Mouse (Mus musculus): ENCODE results near the gene Dcdc2a. TPM values are rescaled to one million over a fixed set of nuclear protein-coding genes. Genes with fewer than 3 reads are reported as not detected.

The Dcdc2a gene
- polyA plus RNA-seq, 1 experiment from 2014 or later, result 0.13 TPM

DNA sequence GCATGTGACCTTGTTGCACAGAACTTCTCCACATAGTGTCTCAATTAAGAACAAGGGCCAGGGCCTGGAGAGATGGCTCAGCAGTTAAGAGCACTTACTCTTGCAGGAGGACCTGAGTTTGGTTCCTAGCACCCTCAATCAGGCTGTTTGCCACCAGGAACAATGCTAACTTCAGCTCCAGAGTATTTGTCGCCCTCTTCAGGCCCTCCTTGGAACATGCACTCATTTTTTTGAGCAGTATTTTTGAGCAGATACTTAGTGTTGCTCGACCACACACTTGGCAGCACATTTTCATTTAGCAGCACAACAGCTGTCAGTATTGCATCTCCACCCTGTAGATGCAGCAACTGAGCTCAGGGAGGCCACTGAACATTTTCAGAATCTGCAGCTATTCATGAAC is 88.3 kb downstream of the Dcdc2a start:
- TF ChIP-seq CTCF (IDR thresholded peaks at IDR 0.05; ENCODE audit: low read depth), result peak; percentile 31
- no peaks in the 10 kb centered on the region for H3K4me1 ChIP-seq (replicated peaks; ENCODE audit: control insufficient read depth, insufficient read depth, low read length)
- WGBS, result 70% methylated on average over 2 of the region's 2 CpGs
- no peak overlapping the region for H3K4me2 ChIP-seq (replicated peaks; ENCODE audit: low read depth)
- no peak overlapping the region for H3K9ac ChIP-seq (ENCODE audit: low read depth, low read length)
- no peaks in the 10 kb centered on the region for H3K27me3 ChIP-seq (replicated peaks; ENCODE audit: control insufficient read depth, insufficient read depth, low read length)
- no peak overlapping the region for H3K4me3 ChIP-seq (ENCODE audit: low read depth, low read length)
- no peaks in the 10 kb centered on the region for H3K9me3 ChIP-seq (ENCODE audit: control insufficient read depth)
- no peak for ATAC-seq
- no peak overlapping the region for H3K27ac ChIP-seq (ENCODE audit: low read depth, low read length)
- H3K36me3 ChIP-seq (ENCODE audit: control insufficient read depth, insufficient read depth), result no peaks in the 10 kb centered on the region

DNA sequence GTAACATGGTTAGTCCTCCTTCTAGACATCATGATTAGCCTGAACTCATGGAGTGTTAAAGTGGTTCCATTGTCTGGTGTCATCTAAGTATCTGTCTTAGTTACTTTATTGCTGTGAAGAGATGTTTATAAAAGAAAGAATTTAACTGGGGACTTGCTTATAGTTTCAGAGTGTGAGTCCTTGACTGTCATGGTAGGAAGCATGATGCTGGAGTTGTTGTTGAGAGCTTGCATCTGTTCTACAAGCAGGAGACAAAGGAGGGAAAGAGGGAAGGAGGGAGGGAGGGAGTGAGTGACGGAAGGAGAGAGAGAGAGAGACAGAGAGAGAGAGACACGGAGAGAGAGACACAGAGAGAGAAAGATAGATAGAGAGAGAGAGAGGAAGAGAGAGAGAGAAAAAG is 90.4 kb downstream of the Dcdc2a start:
- Histone ChIP-seq H3K4me3 (ENCODE audit: low read depth, low read length) (no peak overlapping the region), H3K27me3 (replicated peaks; ENCODE audit: control insufficient read depth, insufficient read depth, low read length) (no peaks in the 10 kb centered on the region), H3K9me3 (ENCODE audit: control insufficient read depth) (no peaks in the 10 kb centered on the region), H3K36me3 (ENCODE audit: control insufficient read depth, insufficient read depth) (no peaks in the 10 kb centered on the region), H3K27ac (ENCODE audit: low read depth, low read length) (no peak overlapping the region), H3K4me1 (replicated peaks; ENCODE audit: control insufficient read depth, insufficient read depth, low read length) (no peaks in the 10 kb centered on the region), H3K9ac (ENCODE audit: low read depth, low read length) (no peak overlapping the region), H3K4me2 (replicated peaks; ENCODE audit: low read depth) (no peak overlapping the region)
- no peak for ATAC-seq
- WGBS, result 76% methylated on average over 2 of the region's 2 CpGs
- no peak for TF ChIP-seq CTCF (IDR thresholded peaks at IDR 0.05; ENCODE audit: low read depth)

- Histone ChIP-seq H3K27me3 (replicated peaks; ENCODE audit: control insufficient read depth, insufficient read depth, low read length) (no peaks in the 10 kb centered on the region), H3K36me3 (ENCODE audit: control insufficient read depth, insufficient read depth) (no peaks in the 10 kb centered on the region), H3K4me2 (replicated peaks; ENCODE audit: low read depth) (no peak overlapping the region), H3K9ac (ENCODE audit: low read depth, low read length) (no peak overlapping the region), H3K9me3 (ENCODE audit: control insufficient read depth) (no peaks in the 10 kb centered on the region), H3K27ac (ENCODE audit: low read depth, low read length) (no peak overlapping the region), H3K4me3 (ENCODE audit: low read depth, low read length) (no peak overlapping the region), H3K4me1 (replicated peaks; ENCODE audit: control insufficient read depth, insufficient read depth, low read length) (no peaks in the 10 kb centered on the region)
- TF ChIP-seq CTCF (IDR thresholded peaks at IDR 0.05; ENCODE audit: low read depth), result peak; percentile 28
- no peak for ATAC-seq
- 23% methylated on average over 17 of the region's 17 CpGs for WGBS
Measured at GRCm38 (mm10) chr13:25150154-25150781, 94.5 kb downstream of the Dcdc2a start.

GRCm38 (mm10) chr13:25150861-25151260 is 95.1 kb downstream of the Dcdc2a start:
- no peaks in the 10 kb centered on the region for H3K9me3 ChIP-seq (ENCODE audit: control insufficient read depth)

DNA sequence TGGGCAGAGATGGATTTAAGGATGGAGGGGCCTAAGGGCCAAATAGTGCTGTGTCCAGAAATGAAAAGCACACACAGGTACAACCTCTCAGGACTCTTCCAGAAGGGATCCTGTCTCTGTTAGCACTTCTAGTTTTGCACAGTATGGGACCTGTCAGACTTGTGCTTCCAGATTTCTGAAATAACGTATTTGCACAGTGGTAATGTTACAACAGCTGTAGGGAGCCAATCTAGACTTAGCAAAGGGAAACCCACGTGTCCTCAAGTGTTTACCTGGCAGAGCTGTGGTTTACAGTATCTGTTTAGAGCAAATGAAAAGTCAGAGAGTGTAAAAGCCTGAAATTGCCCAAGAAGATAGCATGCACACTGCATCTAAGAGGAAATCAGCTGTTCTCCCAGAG is 104.1 kb downstream of the Dcdc2a start:
- no peak overlapping the region for H3K4me3 ChIP-seq (ENCODE audit: low read depth, low read length)
- TF ChIP-seq CTCF (IDR thresholded peaks at IDR 0.05; ENCODE audit: low read depth), result no peak
- no peak overlapping the region for H3K4me2 ChIP-seq (replicated peaks; ENCODE audit: low read depth)
- H3K4me1 ChIP-seq (replicated peaks; ENCODE audit: control insufficient read depth, insufficient read depth, low read length), result no peaks in the 10 kb centered on the region
- no peak overlapping the region for H3K27ac ChIP-seq (ENCODE audit: low read depth, low read length)
- no peak overlapping the region for H3K9ac ChIP-seq (ENCODE audit: low read depth, low read length)
- H3K27me3 ChIP-seq (replicated peaks; ENCODE audit: control insufficient read depth, insufficient read depth, low read length), result no peaks in the 10 kb centered on the region
- ATAC-seq, result no peak
- 37% methylated on average over 2 of the region's 2 CpGs for WGBS
- H3K9me3 ChIP-seq (ENCODE audit: control insufficient read depth), result no peaks in the 10 kb centered on the region
- no peaks in the 10 kb centered on the region for H3K36me3 ChIP-seq (ENCODE audit: control insufficient read depth, insufficient read depth)

More at GRCm38 (mm10) chr13:25150861-25151260, 95.1 kb downstream of the Dcdc2a start:
- Histone ChIP-seq H3K36me3 (ENCODE audit: control insufficient read depth, insufficient read depth) (no peaks in the 10 kb centered on the region), H3K27me3 (replicated peaks; ENCODE audit: control insufficient read depth, insufficient read depth, low read length) (no peaks in the 10 kb centered on the region), H3K9ac (ENCODE audit: low read depth, low read length) (no peak overlapping the region), H3K4me2 (replicated peaks; ENCODE audit: low read depth) (no peak overlapping the region), H3K4me3 (ENCODE audit: low read depth, low read length) (no peak overlapping the region), H3K27ac (ENCODE audit: low read depth, low read length) (no peak overlapping the region), H3K4me1 (replicated peaks; ENCODE audit: control insufficient read depth, insufficient read depth, low read length) (no peaks in the 10 kb centered on the region)
- ATAC-seq, result no peak
- 59% methylated on average over 4 of the region's 4 CpGs for WGBS
- TF ChIP-seq CTCF (IDR thresholded peaks at IDR 0.05; ENCODE audit: low read depth), result no peak

DNA sequence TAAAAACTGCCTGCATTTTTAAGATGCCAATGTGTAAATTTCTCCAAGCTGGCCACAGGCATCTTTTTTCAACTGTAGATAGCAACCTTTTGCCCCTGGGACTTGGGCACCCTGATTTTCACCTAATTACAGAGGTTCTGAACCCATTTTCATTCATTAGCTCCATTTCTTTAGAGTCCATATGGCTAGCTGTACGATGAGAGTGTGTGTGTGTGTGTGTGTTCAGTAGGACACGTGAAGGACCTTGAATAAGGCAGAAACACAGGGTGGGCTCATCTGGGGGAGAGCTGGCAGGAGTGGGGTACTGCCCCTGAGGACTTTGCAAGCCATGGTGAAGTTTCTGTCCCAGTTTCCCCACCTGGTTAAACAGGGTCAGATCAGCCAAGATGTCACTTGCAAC is 105.0 kb downstream of the Dcdc2a start:
- Histone ChIP-seq H3K4me1 (replicated peaks; ENCODE audit: control insufficient read depth, insufficient read depth, low read length) (no peaks in the 10 kb centered on the region), H3K4me2 (replicated peaks; ENCODE audit: low read depth) (no peak overlapping the region), H3K27me3 (replicated peaks; ENCODE audit: control insufficient read depth, insufficient read depth, low read length) (no peaks in the 10 kb centered on the region), H3K4me3 (ENCODE audit: low read depth, low read length) (no peak overlapping the region), H3K27ac (ENCODE audit: low read depth, low read length) (no peak overlapping the region), H3K9ac (ENCODE audit: low read depth, low read length) (no peak overlapping the region), H3K9me3 (ENCODE audit: control insufficient read depth) (no peaks in the 10 kb centered on the region), H3K36me3 (ENCODE audit: control insufficient read depth, insufficient read depth) (no peaks in the 10 kb centered on the region)
- WGBS, result 66% methylated on average over 2 of the region's 2 CpGs
- TF ChIP-seq CTCF (IDR thresholded peaks at IDR 0.05; ENCODE audit: low read depth), result no peak
- no peak for ATAC-seq

- no peak for TF ChIP-seq CTCF (IDR thresholded peaks at IDR 0.05; ENCODE audit: low read depth)
- ATAC-seq, result no peak
- Histone ChIP-seq H3K27me3 (replicated peaks; ENCODE audit: control insufficient read depth, insufficient read depth, low read length) (no peaks in the 10 kb centered on the region), H3K27ac (ENCODE audit: low read depth, low read length) (no peak overlapping the region), H3K4me2 (replicated peaks; ENCODE audit: low read depth) (no peak overlapping the region), H3K4me3 (ENCODE audit: low read depth, low read length) (no peak overlapping the region), H3K36me3 (ENCODE audit: control insufficient read depth, insufficient read depth) (no peaks in the 10 kb centered on the region), H3K4me1 (replicated peaks; ENCODE audit: control insufficient read depth, insufficient read depth, low read length) (no peaks in the 10 kb centered on the region), H3K9ac (ENCODE audit: low read depth, low read length) (no peak overlapping the region), H3K9me3 (ENCODE audit: control insufficient read depth) (no peaks in the 10 kb centered on the region)
- WGBS, result 72% methylated on average over 3 of the region's 3 CpGs
Measured at GRCm38 (mm10) chr13:25162594-25162993, 106.8 kb downstream of the Dcdc2a start.
